Mouse (Mus musculus) liver, adult 2 months (tissue): ENCODE data around the gene B4galnt1.

ENCODE experiments used
- CTCF ChIP-seq: fragments of 200-500 bp; IDR thresholded peaks from 2 replicates; pipeline ENCODE4 v1.5.1; 2011; ENCODE audit warnings: low read depth, low read length, control low read depth
- POLR2A ChIP-seq: fragments of 200-500 bp; IDR thresholded peaks from 2 replicates; pipeline ENCODE4 v1.6.1; 2011; ENCODE audit warnings: low read length, control low read depth; ENCODE audit not compliant: insufficient read depth; ENCODE audit errors: extremely low read depth

GRCm38 (mm10) chr10:127176756-127177155, 11.7 kb downstream of the B4galnt1 start:
- TF ChIP-seq CTCF (no peak), POLR2A (no peak)
